8 mouse cellular contexts compared by ENCODE assay signal in the genomic region with DNA sequence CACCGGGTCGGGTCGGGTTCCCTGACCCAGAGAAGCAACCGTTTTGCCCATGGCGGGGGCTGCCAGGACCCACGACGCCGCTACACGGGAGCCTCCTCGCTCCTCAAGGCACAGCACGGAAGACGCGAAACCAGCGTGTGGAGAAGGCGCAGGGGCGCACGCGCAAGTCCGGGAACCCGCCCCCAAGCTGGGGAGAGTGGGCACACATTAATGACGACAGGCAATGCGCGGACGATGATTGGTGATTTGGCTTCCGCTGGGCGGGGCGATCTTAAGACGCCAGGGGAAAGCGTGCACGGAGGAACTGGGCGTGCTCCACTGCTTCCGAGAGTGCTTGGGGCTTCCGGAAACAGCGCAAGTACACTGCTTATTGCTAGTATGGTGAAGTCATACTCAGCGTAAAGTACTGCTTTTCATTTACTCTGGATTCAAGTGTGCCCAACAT. TPM values are rescaled to one million over a fixed set of nuclear protein-coding genes. Genes with fewer than 3 reads are reported as not detected.
A peak's percentile ranks its signal among the peaks of the same experiment; 100 is the strongest.
DNase-seq lines count a peak whose midpoint lies in the region; ATAC-seq and TF ChIP-seq lines count a peak whose summit lies in the region.

A gene (minus strand): TSS at position 101 of the 445 bp plus-strand sequence.

- no peak within 1 kb of the TSS for H3K27ac ChIP-seq in heart, embryonic 12.5 days (ENCODE audit: poor library complexity, severe bottlenecking)
- peak within 1 kb of the TSS; percentile 27; the same call in 1 of the 2 replicates for H3K27ac ChIP-seq in kidney, postnatal 0 days
- H3K27ac ChIP-seq in liver, embryonic 11.5 days (ENCODE audit: low read depth, low read length) = no peak within 1 kb of the TSS
- H3K27ac ChIP-seq in stomach, embryonic 14.5 days (ENCODE audit: low read length) = no peak within 1 kb of the TSS; the same call in 1 of the 2 replicates

- H3K4me3 ChIP-seq in heart, embryonic 12.5 days = peak within 1 kb of the TSS; percentile 81
- H3K4me3 ChIP-seq in kidney, postnatal 0 days (replicated peaks; ENCODE audit: low read depth, low read length) = peak within 1 kb of the TSS; percentile 86
- H3K4me3 ChIP-seq in liver, embryonic 11.5 days (ENCODE audit: low read depth, low read length) = peak within 1 kb of the TSS; percentile 82
- H3K4me3 ChIP-seq in stomach, embryonic 14.5 days (ENCODE audit: low read depth, low read length) = peak within 1 kb of the TSS; percentile 94

- H3K9ac ChIP-seq in heart, embryonic 12.5 days = peak within 1 kb of the TSS; percentile 85
- peak within 1 kb of the TSS; percentile 72 for H3K9ac ChIP-seq in kidney, postnatal 0 days (ENCODE audit: low read depth, low read length)
- H3K9ac ChIP-seq in liver, embryonic 11.5 days (ENCODE audit: low read depth, low read length) = peak within 1 kb of the TSS; percentile 76
- H3K9ac ChIP-seq in stomach, embryonic 14.5 days (replicated peaks; ENCODE audit: low read depth, low read length) = peak within 1 kb of the TSS; percentile 71

- ATAC-seq in erythroid progenitor cell, adult 5-6 weeks (replicated peaks; ENCODE audit: low FRiP score, poor library complexity, severe bottlenecking) = peak; percentile 99
- ATAC-seq in heart, embryonic 12.5 days (ENCODE audit: insufficient number of reproducible peaks, low FRiP score) = peak; percentile 98
- ATAC-seq in kidney, postnatal 0 days (replicated peaks; ENCODE audit: low FRiP score, low read depth) = peak; percentile 100
- ATAC-seq in liver, embryonic 11.5 days (replicated peaks; ENCODE audit: low FRiP score) = peak; percentile 99
- peak; percentile 99 for ATAC-seq in stomach, embryonic 14.5 days (ENCODE audit: insufficient number of reproducible peaks, insufficient read depth, low FRiP score, low read depth)

- no peak for TF ChIP-seq CTCF in kidney, postnatal 0 days (IDR thresholded peaks at IDR 0.05; ENCODE audit: low read depth)

- no peaks in the 10 kb centered on the region for H3K36me3 ChIP-seq in heart, embryonic 12.5 days
- no peaks in the 10 kb centered on the region for H3K36me3 ChIP-seq in kidney, postnatal 0 days (ENCODE audit: insufficient read depth, low read length)
- no peaks in the 10 kb centered on the region for H3K36me3 ChIP-seq in liver, embryonic 11.5 days (ENCODE audit: control insufficient read depth, insufficient read depth, low read length)
- H3K36me3 ChIP-seq in stomach, embryonic 14.5 days (ENCODE audit: control insufficient read depth, insufficient read depth, low read length) = no peaks in the 10 kb centered on the region

- H3K27me3 ChIP-seq in heart, embryonic 12.5 days (replicated peaks) = no peaks in the 10 kb centered on the region
- H3K27me3 ChIP-seq in kidney, postnatal 0 days (ENCODE audit: insufficient read depth, low read length) = no peaks in the 10 kb centered on the region
- H3K27me3 ChIP-seq in liver, embryonic 11.5 days (replicated peaks; ENCODE audit: control insufficient read depth, insufficient read depth, low read length) = no peaks in the 10 kb centered on the region
- no peaks in the 10 kb centered on the region for H3K27me3 ChIP-seq in stomach, embryonic 14.5 days (ENCODE audit: control insufficient read depth, insufficient read depth, low read length)

- no peaks in the 10 kb centered on the region for H3K9me3 ChIP-seq in heart, embryonic 12.5 days (replicated peaks)
- H3K9me3 ChIP-seq in kidney, postnatal 0 days (replicated peaks; ENCODE audit: low read length) = no peaks in the 10 kb centered on the region
- H3K9me3 ChIP-seq in liver, embryonic 11.5 days (ENCODE audit: control insufficient read depth, low read length) = no peaks in the 10 kb centered on the region
- H3K9me3 ChIP-seq in stomach, embryonic 14.5 days (ENCODE audit: control insufficient read depth, low read depth, low read length) = no peaks in the 10 kb centered on the region

- peaks cover 7% of the 10 kb centered on the region for H3K4me1 ChIP-seq in heart, embryonic 12.5 days (replicated peaks)
- no peaks in the 10 kb centered on the region for H3K4me1 ChIP-seq in kidney, postnatal 0 days (replicated peaks; ENCODE audit: insufficient read depth, low read length)
- peaks cover 13% of the 10 kb centered on the region; the same call in 1 of the 2 replicates for H3K4me1 ChIP-seq in liver, embryonic 11.5 days (replicated peaks; ENCODE audit: control insufficient read depth, insufficient read depth, low read length)
- peaks cover 7% of the 10 kb centered on the region; the same call in 1 of the 2 replicates for H3K4me1 ChIP-seq in stomach, embryonic 14.5 days (ENCODE audit: control insufficient read depth, insufficient read depth, low read length)

- 0% methylated on average over 35 of the region's 35 CpGs for WGBS in heart, embryonic 12.5 days
- WGBS in kidney, postnatal 0 days = under 1% methylated on average over 35 of the region's 35 CpGs
- WGBS in liver, embryonic 11.5 days = 0% methylated on average over 35 of the region's 35 CpGs
- under 1% methylated on average over 35 of the region's 35 CpGs for WGBS in stomach, embryonic 14.5 days

- H3K4me2 ChIP-seq in heart, embryonic 12.5 days = peak within 1 kb of the TSS; percentile 80
- peak within 1 kb of the TSS; percentile 87 for H3K4me2 ChIP-seq in kidney, postnatal 0 days (ENCODE audit: low read length)
- H3K4me2 ChIP-seq in liver, embryonic 11.5 days = peak within 1 kb of the TSS; percentile 94
- H3K4me2 ChIP-seq in stomach, embryonic 14.5 days (replicated peaks; ENCODE audit: low read depth, low read length) = peak within 1 kb of the TSS; percentile 95

- DNase-seq in CD4-positive helper T cell, adult 2 months (ENCODE audit: low read depth, low spot score) = peak; percentile 99
- peak; percentile 97 for DNase-seq in brain, embryonic 18.5 days (ENCODE audit: low read depth, low spot score)
- DNase-seq in kidney, postnatal 0 days (ENCODE audit: low spot score) = peak; percentile 99
- peak; percentile 90 for DNase-seq in liver, embryonic 11.5 days (ENCODE audit: low spot score)
- peak; percentile 99 for DNase-seq in naive thymus-derived CD4-positive, alpha-beta T cell, adult 2 months (ENCODE audit: low read depth)

RNA-seq across cellular contexts. Expression of the gene that starts here (rescaled TPM):
- 4.0 and 14.7 TPM in 2 replicates for total RNA-seq in erythroid progenitor cell, adult 5-6 weeks (2015; ENCODE audit: low replicate concordance)
- 3.4 and 4.0 TPM in 2 replicates for total RNA-seq in erythroid progenitor cell, adult 5-6 weeks (2017; ENCODE audit: low replicate concordance)
- polyA plus RNA-seq in heart, embryonic 12.5 days (2016; fragmentation: Nextera tagmentation; extraction: Ambion mirVana) = 20.3 and 21.8 TPM in 2 replicates
- polyA plus RNA-seq in kidney, postnatal 0 days (2015; fragmentation: Nextera tagmentation; extraction: Ambion mirVana) = 26.6 and 27.2 TPM in 2 replicates
- 36.9 and 43.5 TPM in 2 replicates for polyA plus RNA-seq in liver, embryonic 11.5 days (2014; fragmentation: Nextera tagmentation; extraction: Ambion mirVana)
- polyA plus RNA-seq in stomach, embryonic 14.5 days (2014; fragmentation: Nextera tagmentation; extraction: Ambion mirVana) = 27.1 and 29.2 TPM in 2 replicates
